Mouse (Mus musculus) cerebellum, adult 2 months (tissue): ENCODE results near the gene Tlcd1.

Source experiments
- CTCF ChIP-seq: fragments of 200-500 bp; IDR thresholded peaks from 2 replicates; pipeline ENCODE4 v1.5.1; 2011; ENCODE audit warnings: low read depth, mild to moderate bottlenecking, control low read depth, low read length, moderate library complexity, borderline replicate concordance; ENCODE audit not compliant: insufficient read depth
- POLR2A ChIP-seq: fragments of 200-500 bp; IDR thresholded peaks from 2 replicates; pipeline ENCODE4 v1.6.1; 2011; ENCODE audit warnings: low read length, control low read depth, borderline replicate concordance; ENCODE audit not compliant: insufficient read depth

DNA sequence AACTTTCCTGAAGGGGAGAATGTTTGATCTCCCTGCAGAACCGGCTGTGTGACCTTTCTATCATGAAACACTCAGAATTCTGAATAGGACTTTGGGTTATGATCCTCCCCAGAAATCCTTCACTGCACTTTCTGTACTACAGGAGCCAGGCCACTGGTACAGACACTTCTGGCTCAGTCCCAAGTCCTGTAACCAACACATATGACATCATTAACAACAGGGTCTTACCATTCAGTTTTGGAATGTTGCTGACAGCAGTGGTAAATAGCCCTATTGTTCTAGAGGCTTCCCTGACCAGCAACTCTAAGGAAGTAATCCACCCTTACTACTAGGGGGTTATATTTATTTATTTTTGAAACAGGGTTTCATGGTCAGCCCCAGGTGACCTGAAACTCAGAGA is 16.6 kb downstream of the Tlcd1 start, which contains the start of gene Proca1:
- no peak for TF ChIP-seq POLR2A
- no peak for TF ChIP-seq CTCF
